Mouse (Mus musculus): ENCODE results near the gene Sesn2. TPM values are rescaled to one million over a fixed set of nuclear protein-coding genes. Genes with fewer than 3 reads are reported as not detected.
"Not testable (repeated sequence)": the region's sequence is repeated elsewhere in the genome, so short reads cannot be mapped to it uniquely, and the experiment has no call there.

Sesn2 gene
- polyA plus RNA-seq, 1 experiment from 2014 or later = 18.1 TPM

DNA sequence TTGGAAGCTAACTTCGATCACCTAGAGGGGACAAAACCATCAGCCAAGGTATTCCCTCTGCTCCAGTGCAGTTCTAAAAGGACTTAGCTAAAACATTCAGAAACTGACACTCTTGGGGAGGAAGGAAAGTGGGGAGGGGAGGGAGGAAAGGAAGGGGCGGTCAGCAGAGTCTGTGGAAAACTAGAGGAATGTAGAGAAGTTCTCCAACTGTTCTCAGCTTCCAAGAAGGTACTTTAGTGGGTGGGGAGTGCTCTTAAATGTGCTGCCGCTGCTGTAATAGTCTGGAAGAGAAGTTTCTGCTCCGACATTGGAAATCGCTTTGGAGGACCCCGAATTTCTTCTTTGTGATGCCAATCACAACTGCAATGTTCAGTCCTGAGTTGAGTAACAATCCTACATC, 21.3 kb downstream of the Sesn2 start:
- WGBS = 55% methylated on average over 6 of the region's 6 CpGs
- Histone ChIP-seq H3K27me3 (ENCODE audit: insufficient read depth, low read length) (no peaks in the 10 kb centered on the region), H3K27ac (no peak overlapping the region), H3K9me3 (replicated peaks; ENCODE audit: low read length) (no peaks in the 10 kb centered on the region), H3K9ac (ENCODE audit: low read depth, low read length) (no peak overlapping the region), H3K4me3 (replicated peaks; ENCODE audit: low read depth, low read length) (no peak overlapping the region), H3K4me2 (ENCODE audit: low read length) (no peak overlapping the region), H3K4me1 (replicated peaks; ENCODE audit: insufficient read depth, low read length) (no peaks in the 10 kb centered on the region; the same call in 1 of the 2 replicates), H3K36me3 (ENCODE audit: insufficient read depth, low read length) (peaks cover 13% of the 10 kb centered on the region; the same call in 1 of the 2 replicates)
- DNase-seq (ENCODE audit: low spot score) (no peak), ATAC-seq (replicated peaks; ENCODE audit: low FRiP score, low read depth) (no peak)
- no peak for TF ChIP-seq CTCF (IDR thresholded peaks at IDR 0.05; ENCODE audit: low read depth)

DNA sequence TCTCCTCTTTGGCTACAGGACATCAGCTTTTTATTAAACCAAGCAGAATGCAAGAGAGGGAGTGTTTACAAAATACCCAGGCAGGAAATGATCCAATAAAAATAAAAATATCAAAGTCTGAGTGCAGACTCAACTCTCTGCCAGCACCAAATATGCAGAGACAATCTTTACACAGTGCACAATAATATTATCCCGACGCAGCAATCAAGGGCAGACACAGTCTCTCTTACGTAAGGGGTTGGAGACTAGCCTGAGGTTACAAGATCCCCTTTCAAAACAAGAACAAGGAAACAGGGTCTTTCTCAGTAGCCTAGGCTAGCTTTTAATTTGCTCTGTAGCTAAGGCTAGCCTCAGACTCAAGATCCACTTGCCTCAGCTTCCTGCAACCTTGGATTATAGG, 21.8 kb downstream of the Sesn2 start:
- TF ChIP-seq CTCF (IDR thresholded peaks at IDR 0.05; ENCODE audit: low read depth) = no peak
- ATAC-seq (replicated peaks; ENCODE audit: low FRiP score, low read depth) = no peak
- DNase-seq (ENCODE audit: low spot score) = no peak

DNA sequence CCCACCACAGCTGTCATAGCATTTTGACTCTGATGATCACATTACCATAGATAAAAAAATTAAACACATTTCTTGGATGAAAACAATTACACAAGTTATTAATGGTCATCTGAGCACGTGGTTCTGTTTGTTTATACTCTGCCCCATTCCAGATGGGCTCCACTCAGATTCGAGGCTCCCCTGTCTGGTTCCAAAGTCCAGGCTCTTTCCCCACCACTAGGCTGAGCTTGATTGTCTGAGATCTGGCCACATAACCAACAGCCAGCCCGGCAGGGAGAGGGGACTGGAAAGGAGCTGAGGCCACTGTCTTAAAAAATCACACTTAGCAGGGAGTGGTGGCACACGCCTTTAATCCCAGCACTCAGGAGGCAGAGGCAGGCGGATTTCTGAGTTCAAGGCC, 25.5 kb downstream of the Sesn2 start:
- DNase-seq (ENCODE audit: low spot score) (no peak), ATAC-seq (replicated peaks; ENCODE audit: low FRiP score, low read depth) (no peak)
- H3K27ac ChIP-seq = no peak overlapping the region
- no peak overlapping the region for H3K4me2 ChIP-seq (ENCODE audit: low read length)
- no peaks in the 10 kb centered on the region for H3K27me3 ChIP-seq (ENCODE audit: insufficient read depth, low read length)
- H3K9ac ChIP-seq (ENCODE audit: low read depth, low read length) = no peak overlapping the region
- TF ChIP-seq CTCF (IDR thresholded peaks at IDR 0.05; ENCODE audit: low read depth) = no peak
- H3K4me1 ChIP-seq (replicated peaks; ENCODE audit: insufficient read depth, low read length) = no peaks in the 10 kb centered on the region
- no peaks in the 10 kb centered on the region for H3K9me3 ChIP-seq (replicated peaks; ENCODE audit: low read length)
- 65% methylated on average over 5 of the region's 5 CpGs for WGBS
- H3K36me3 ChIP-seq (ENCODE audit: insufficient read depth, low read length) = no peaks in the 10 kb centered on the region
- no peak overlapping the region for H3K4me3 ChIP-seq (replicated peaks; ENCODE audit: low read depth, low read length)

More for the DNA sequence above, 21.8 kb downstream of the Sesn2 start:
- 84% methylated on average over 3 of the region's 3 CpGs for WGBS
- Histone ChIP-seq H3K4me1 (replicated peaks; ENCODE audit: insufficient read depth, low read length) (no peaks in the 10 kb centered on the region; the same call in 1 of the 2 replicates), H3K27ac (no peak overlapping the region), H3K4me2 (ENCODE audit: low read length) (no peak overlapping the region), H3K9me3 (replicated peaks; ENCODE audit: low read length) (no peaks in the 10 kb centered on the region), H3K27me3 (ENCODE audit: insufficient read depth, low read length) (no peaks in the 10 kb centered on the region), H3K9ac (ENCODE audit: low read depth, low read length) (no peak overlapping the region), H3K36me3 (ENCODE audit: insufficient read depth, low read length) (peaks cover 10% of the 10 kb centered on the region; the same call in 1 of the 2 replicates), H3K4me3 (replicated peaks; ENCODE audit: low read depth, low read length) (no peak overlapping the region)

DNA sequence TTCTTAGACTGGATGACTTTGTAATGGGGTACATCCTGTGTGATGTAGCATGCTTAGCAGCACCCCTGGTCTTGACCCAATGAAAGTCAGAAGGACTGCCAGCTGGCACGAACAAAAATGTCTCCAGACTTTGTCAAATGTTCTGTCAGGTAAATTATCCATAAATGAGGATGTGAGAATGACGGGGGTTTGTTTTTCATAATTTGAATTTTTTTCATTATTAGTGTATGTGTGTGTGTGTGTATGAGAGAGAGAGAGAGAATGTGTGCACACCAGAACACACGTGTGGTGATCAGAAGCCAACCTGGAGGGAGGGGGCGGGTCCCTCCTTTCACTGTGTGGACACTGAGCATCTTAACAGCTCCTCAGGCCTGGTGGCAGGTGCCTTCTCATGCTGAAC, 26.1 kb downstream of the Sesn2 start:
- 83% methylated on average over 4 of the region's 4 CpGs for WGBS
- DNase-seq (ENCODE audit: low spot score) = no peak
- H3K4me2 ChIP-seq (ENCODE audit: low read length) = no peak overlapping the region
- no peak overlapping the region for H3K4me3 ChIP-seq (replicated peaks; ENCODE audit: low read depth, low read length)
- H3K9me3 ChIP-seq (replicated peaks; ENCODE audit: low read length) = no peaks in the 10 kb centered on the region
- no peaks in the 10 kb centered on the region for H3K27me3 ChIP-seq (ENCODE audit: insufficient read depth, low read length)
- no peaks in the 10 kb centered on the region for H3K4me1 ChIP-seq (replicated peaks; ENCODE audit: insufficient read depth, low read length)
- ATAC-seq (replicated peaks; ENCODE audit: low FRiP score, low read depth) = no peak
- H3K27ac ChIP-seq = no peak overlapping the region
- H3K9ac ChIP-seq (ENCODE audit: low read depth, low read length) = no peak overlapping the region
- H3K36me3 ChIP-seq (ENCODE audit: insufficient read depth, low read length) = no peaks in the 10 kb centered on the region
- TF ChIP-seq CTCF (IDR thresholded peaks at IDR 0.05; ENCODE audit: low read depth) = no peak

DNA sequence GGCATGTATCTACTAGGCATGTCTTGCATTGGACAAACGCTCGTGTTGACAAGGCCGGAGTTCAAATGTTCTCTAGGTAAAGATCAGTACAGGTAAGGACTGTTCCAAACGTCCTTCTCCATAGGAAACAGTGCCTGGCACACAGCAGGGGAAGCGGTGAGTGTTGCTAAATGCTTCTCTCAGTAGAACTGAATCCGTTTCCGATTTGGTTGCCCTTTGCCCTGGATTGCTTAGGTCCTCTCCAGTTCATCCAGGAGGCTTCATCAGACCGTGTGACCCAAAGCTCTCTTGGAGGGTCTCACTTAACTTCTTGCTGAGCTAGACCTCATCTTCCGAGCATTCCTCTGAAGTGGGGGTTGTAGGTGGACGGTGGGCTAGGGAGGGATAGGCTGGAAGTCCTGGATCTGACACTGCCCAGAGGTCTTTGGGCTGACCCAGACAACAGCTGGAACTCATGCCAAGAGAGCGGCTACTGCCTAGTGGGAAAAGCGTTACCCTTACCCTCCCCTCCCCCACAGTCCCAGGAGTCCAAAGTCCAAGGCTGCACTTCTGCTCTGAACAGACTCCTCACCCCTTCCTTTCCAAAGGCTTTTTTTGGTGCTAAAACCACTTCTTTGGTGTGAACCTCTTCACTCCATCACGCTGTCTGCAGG, 27.2 kb downstream of the Sesn2 start:
- H3K4me3 ChIP-seq (replicated peaks; ENCODE audit: low read depth, low read length) = no peak overlapping the region
- H3K27me3 ChIP-seq (ENCODE audit: insufficient read depth, low read length) = no peaks in the 10 kb centered on the region
- no peak for TF ChIP-seq CTCF (IDR thresholded peaks at IDR 0.05; ENCODE audit: low read depth)
- no peaks in the 10 kb centered on the region for H3K9me3 ChIP-seq (replicated peaks; ENCODE audit: low read length)
- ATAC-seq (replicated peaks; ENCODE audit: low FRiP score, low read depth) = peak; percentile 65; the same call in 1 of the 2 replicates
- no peak overlapping the region for H3K9ac ChIP-seq (ENCODE audit: low read depth, low read length)
- no peak for DNase-seq (ENCODE audit: low spot score)
- H3K36me3 ChIP-seq (ENCODE audit: insufficient read depth, low read length) = no peaks in the 10 kb centered on the region
- H3K4me2 ChIP-seq (ENCODE audit: low read length) = no peak overlapping the region
- H3K27ac ChIP-seq = peak overlapping the region; percentile 6; the same call in 1 of the 2 replicates
- WGBS = 64% methylated on average over 13 of the region's 13 CpGs
- H3K4me1 ChIP-seq (replicated peaks; ENCODE audit: insufficient read depth, low read length) = no peaks in the 10 kb centered on the region

DNA sequence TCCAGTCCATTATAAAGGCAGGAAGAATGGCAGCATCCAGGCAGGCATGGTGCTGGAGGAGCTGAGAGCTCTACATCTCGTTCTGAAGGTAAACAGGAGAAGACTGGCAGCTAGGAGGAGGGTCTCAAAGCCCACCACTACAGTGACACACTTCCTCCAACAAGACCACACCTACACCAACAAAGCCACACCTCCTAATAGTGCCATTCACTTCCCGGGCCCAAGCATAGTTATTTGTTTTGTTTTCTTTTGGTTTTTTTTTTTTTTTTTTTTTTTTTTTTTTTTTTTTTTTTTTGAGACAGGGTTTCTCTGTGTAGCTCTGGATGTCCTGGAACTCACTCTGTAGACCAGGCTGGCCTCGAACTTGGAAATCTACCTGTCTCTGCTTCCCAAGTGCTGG, 28.2 kb downstream of the Sesn2 start:
- not testable (repeated sequence) for H3K4me1 ChIP-seq (replicated peaks; ENCODE audit: insufficient read depth, low read length); ATAC-seq (replicated peaks; ENCODE audit: low FRiP score, low read depth); DNase-seq (ENCODE audit: low spot score); H3K4me3 ChIP-seq (replicated peaks; ENCODE audit: low read depth, low read length); H3K36me3 ChIP-seq (ENCODE audit: insufficient read depth, low read length); H3K27ac ChIP-seq; H3K27me3 ChIP-seq (ENCODE audit: insufficient read depth, low read length); H3K9me3 ChIP-seq (replicated peaks; ENCODE audit: low read length); H3K4me2 ChIP-seq (ENCODE audit: low read length); H3K9ac ChIP-seq (ENCODE audit: low read depth, low read length)
- WGBS = 79% methylated on average over 3 of the region's 3 CpGs

DNA sequence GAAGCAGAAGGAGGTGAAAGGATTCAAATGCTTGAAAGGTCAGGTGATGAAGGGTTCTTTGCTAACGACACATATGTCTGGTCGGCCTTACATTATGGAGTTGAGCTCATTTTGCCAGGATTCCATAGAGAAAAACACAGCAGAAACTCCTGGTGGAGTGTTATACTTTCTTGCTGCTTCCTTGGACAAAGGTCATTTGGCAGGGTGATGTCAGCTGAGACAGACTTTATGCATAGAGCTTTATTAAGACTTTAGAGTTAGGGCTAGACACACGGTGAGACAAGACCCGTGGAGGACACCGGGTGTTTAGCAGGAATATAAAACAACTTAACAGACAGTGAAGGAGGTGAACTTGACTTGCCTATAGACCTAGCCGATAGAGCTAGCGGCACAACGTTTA, 32.5 kb downstream of the Sesn2 start:
- Histone ChIP-seq H3K36me3 (ENCODE audit: insufficient read depth, low read length) (no peaks in the 10 kb centered on the region), H3K4me3 (replicated peaks; ENCODE audit: low read depth, low read length) (no peak overlapping the region), H3K4me1 (replicated peaks; ENCODE audit: insufficient read depth, low read length) (no peaks in the 10 kb centered on the region), H3K27ac (no peak overlapping the region), H3K27me3 (ENCODE audit: insufficient read depth, low read length) (no peaks in the 10 kb centered on the region), H3K9ac (ENCODE audit: low read depth, low read length) (no peak overlapping the region), H3K4me2 (ENCODE audit: low read length) (no peak overlapping the region), H3K9me3 (replicated peaks; ENCODE audit: low read length) (no peaks in the 10 kb centered on the region)
- TF ChIP-seq CTCF (IDR thresholded peaks at IDR 0.05; ENCODE audit: low read depth) = no peak
- 89% methylated on average over 8 of the region's 8 CpGs for WGBS
- DNase-seq (ENCODE audit: low spot score) (no peak), ATAC-seq (replicated peaks; ENCODE audit: low FRiP score, low read depth) (no peak)

Measured in kidney, postnatal 0 days (tissue).